9 mouse cellular contexts compared by ENCODE assay signal in genomic region chr12:82467641-82468040, GRCm38 (mm10).
DNase-seq lines count a peak whose midpoint lies in the region; ATAC-seq and TF ChIP-seq lines count a peak whose summit lies in the region.
"Had no signal": no experiment of that assay in that cellular context is flagged by ENCODE, and none has a peak within 500 bp of the region (broad histone marks: within the 10 kb centered on the region; RNA-seq: fewer than 3 reads in every experiment).

No protein-coding gene starts in this region.

- WGBS in kidney, adult 2 months, result 58% methylated on average over 2 of the region's 2 CpGs
- WGBS in kidney, embryonic 15.5 days, result 65% methylated on average over 2 of the region's 2 CpGs
- WGBS in limb, embryonic 10.5 days, result 77% methylated on average over 1 of the region's 2 CpGs

- 0 out of 2 replicates have a peak, but pooled peaks cover 3% of the 10 kb centered on the region for H3K4me1 ChIP-seq in kidney, adult 2 months (ENCODE audit: control insufficient read depth, insufficient read depth, low read length)
- peaks cover 25% of the 10 kb centered on the region for H3K4me1 ChIP-seq in kidney, embryonic 15.5 days
- peaks cover 11% of the 10 kb centered on the region; the same call in 1 of the 2 replicates for H3K4me1 ChIP-seq in limb, embryonic 10.5 days

- H3K9me3 ChIP-seq in kidney, embryonic 15.5 days (replicated peaks), result no peaks in the 10 kb centered on the region
- H3K9me3 ChIP-seq in limb, embryonic 10.5 days (replicated peaks), result no peaks in the 10 kb centered on the region

- no peaks in the 10 kb centered on the region for H3K27me3 ChIP-seq in kidney, adult 2 months (replicated peaks; ENCODE audit: control insufficient read depth, insufficient read depth, low read length)
- H3K27me3 ChIP-seq in kidney, embryonic 15.5 days, result no peaks in the 10 kb centered on the region
- H3K27me3 ChIP-seq in limb, embryonic 10.5 days (ENCODE audit: low read depth, poor library complexity, severe bottlenecking), result no peaks in the 10 kb centered on the region

- peak; percentile 50 for TF ChIP-seq CTCF in kidney, adult 2 months (conservative IDR thresholded peaks at IDR 0.05; ENCODE audit: insufficient read depth, insufficient read length, low read depth, low read length)

- no peak for ATAC-seq in kidney, embryonic 15.5 days (replicated peaks; ENCODE audit: low FRiP score)

- peak; percentile 52 for DNase-seq in adrenal gland, postnatal 10 days
- DNase-seq in adrenal gland, postnatal 25 days, result no peak
- DNase-seq in kidney, adult 2 months, result peak; percentile 35
- DNase-seq in kidney, postnatal 36 days, result peak; percentile 41 to 63
- peak; percentile 54 to 65 for DNase-seq in lung, postnatal 4 days
- DNase-seq in limb, embryonic 10.5 days (ENCODE audit: low spot score), result no peak
- no peak for DNase-seq in urinary bladder, postnatal 14 days (ENCODE audit: low spot score)

- TF ChIP-seq POLR2A in kidney, adult 2 months (IDR thresholded peaks at IDR 0.05; ENCODE audit: low read depth, low read length), result no peak

- H3K4me2 ChIP-seq in kidney, embryonic 15.5 days, result no peak overlapping the region

- no peak overlapping the region for H3K4me3 ChIP-seq in kidney, adult 2 months (ENCODE audit: insufficient read depth, low read depth, low read length)
- no peak overlapping the region for H3K4me3 ChIP-seq in kidney, embryonic 15.5 days (replicated peaks)
- no peak overlapping the region for H3K4me3 ChIP-seq in limb, embryonic 10.5 days
- H3K4me3 ChIP-seq: myocyte had no signal

- no peak overlapping the region for H3K27ac ChIP-seq in kidney, adult 2 months (ENCODE audit: insufficient read depth, low read depth, low read length)
- no peak overlapping the region for H3K27ac ChIP-seq in kidney, embryonic 15.5 days
- no peak overlapping the region for H3K27ac ChIP-seq in limb, embryonic 10.5 days

- no peaks in the 10 kb centered on the region for H3K36me3 ChIP-seq in kidney, adult 2 months (ENCODE audit: control insufficient read depth, insufficient read depth, low read length)
- no peaks in the 10 kb centered on the region for H3K36me3 ChIP-seq in kidney, embryonic 15.5 days
- no peaks in the 10 kb centered on the region for H3K36me3 ChIP-seq in limb, embryonic 10.5 days

- no peak overlapping the region for H3K9ac ChIP-seq in kidney, embryonic 15.5 days

Comparison
In these comparisons a context has a peak if more than half of its experiments do, and no peak if none do; other contexts are left out.
1. DNase-seq: peak in adrenal gland, postnatal 10 days (single experiment), kidney, adult 2 months (single experiment), kidney, postnatal 36 days (2 of 2) and lung, postnatal 4 days (2 of 2); none in adrenal gland, postnatal 25 days (single experiment), limb, embryonic 10.5 days (single experiment) and urinary bladder, postnatal 14 days (single experiment).